Mouse (Mus musculus) lung, postnatal 0 days (tissue): ENCODE results near the gene Kat6b. TPM values are rescaled to one million over a fixed set of nuclear protein-coding genes. Genes with fewer than 3 reads are reported as not detected.

Experiments
- ATAC-seq: fragments of 200-750 bp; cut with Nextera tagmentation; 2 replicates; pipeline ENCODE4 v1.8.0; 2017; ENCODE audit warnings: moderate library complexity
- DNase-seq: peaks from one replicate; pipeline ENCODE4 v3.0.0-alpha.2; 2016; ENCODE audit warnings: low spot score
- H3K27ac ChIP-seq: fragments of 300-500 bp; sonication (generic); 2 replicates; pipeline ENCODE4 v1.5.1; 2014; ENCODE audit warnings: antibody characterized with exemption, mild to moderate bottlenecking, low read length, mixed read lengths
- H3K27me3 ChIP-seq: fragments of 300-500 bp; sonication (generic); replicated peaks from 2 replicates; pipeline ENCODE4 v1.6.1; 2014; ENCODE audit warnings: low read length, mixed read lengths; ENCODE audit not compliant: insufficient read depth
- H3K36me3 ChIP-seq: fragments of 300-500 bp; sonication (generic); 2 replicates; pipeline ENCODE4 v1.6.1; 2014; ENCODE audit warnings: low read length, mixed read lengths; ENCODE audit not compliant: insufficient read depth
- H3K4me1 ChIP-seq: fragments of 300-500 bp; sonication (generic); 2 replicates; pipeline ENCODE4 v1.6.1; 2014; ENCODE audit warnings: antibody characterized with exemption, low read depth, low read length, mixed read lengths; ENCODE audit not compliant: insufficient read depth
- H3K4me2 ChIP-seq: fragments of 300-500 bp; sonication (generic); replicated peaks from 2 replicates; pipeline ENCODE4 v1.6.1; 2014; ENCODE audit warnings: low read depth, mild to moderate bottlenecking, low read length, moderate library complexity, mixed read lengths
- H3K4me3 ChIP-seq: fragments of 300-500 bp; sonication (generic); 2 replicates; pipeline ENCODE4 v1.5.1; 2014; ENCODE audit warnings: low read depth, low read length
- H3K9ac ChIP-seq: fragments of 300-500 bp; sonication (generic); replicated peaks from 2 replicates; pipeline ENCODE4 v1.6.1; 2014; ENCODE audit warnings: low read depth, mild to moderate bottlenecking
- H3K9me3 ChIP-seq: fragments of 300-500 bp; sonication (generic); 2 replicates; pipeline ENCODE4 v1.6.1; 2016; ENCODE audit warnings: low read length, mixed read lengths
- CTCF ChIP-seq: IDR thresholded peaks from 2 replicates; pipeline ENCODE4 v1.5.1; 2016; ENCODE audit warnings: antibody characterized with exemption, mild to moderate bottlenecking
- EP300 ChIP-seq: IDR thresholded peaks from 2 replicates; pipeline ENCODE4 v1.6.1; 2016; ENCODE audit warnings: antibody characterized with exemption, mild to moderate bottlenecking, control low read depth
- WGBS: fragments of 180-500 bp; shearing (Covaris S2); extraction: QIAGEN DNeasy Blood & Tissue Kit; methylation state at CpG from one replicate; pipeline ENCODE4 v1.1.7; 2014; 5-methylcytosine and 5-hydroxymethylcytosine counted together
- polyA plus RNA-seq: library from polyadenylated mRNA; unstranded; fragments of >200 nt; fragmentation: Nextera tagmentation; extraction: Ambion mirVana; gene quantifications from 2 replicates; pipeline ENCODE4 v1.2.1, GENCODE M21; 2015

The Kat6b gene
- polyA plus RNA-seq, 1 experiment from 2014 or later, result 5.3 TPM

DNA sequence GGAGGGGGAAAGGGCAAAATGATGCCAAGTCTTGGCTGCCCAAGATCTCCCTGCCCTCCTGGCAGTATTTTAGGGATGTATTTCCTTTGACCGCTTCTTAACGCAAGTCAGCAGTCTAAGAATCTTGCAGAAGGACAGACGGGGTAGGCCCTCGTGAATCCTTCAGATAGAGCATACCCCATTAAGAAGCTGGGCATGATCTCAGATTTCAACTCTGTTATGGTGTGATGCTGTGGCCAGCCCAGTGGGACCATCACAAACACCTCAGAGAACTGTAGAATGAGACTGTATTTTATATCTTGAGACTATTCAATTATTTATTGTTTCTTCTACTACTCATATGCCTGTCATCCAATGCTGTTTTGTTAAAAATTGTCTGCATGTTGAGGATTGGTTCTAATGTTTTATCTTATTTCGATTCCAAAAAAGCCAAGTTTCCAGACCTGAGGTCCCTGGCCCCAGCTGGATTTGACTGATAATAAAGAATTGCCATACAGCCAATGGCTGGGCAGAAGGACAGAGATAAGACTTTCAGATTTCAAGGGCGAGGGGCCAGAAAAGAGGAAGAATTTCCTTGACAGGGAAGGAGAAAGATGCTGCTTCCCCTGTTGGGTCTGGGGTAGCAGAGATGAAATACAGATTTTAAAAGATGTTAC is 67.8 kb downstream of the Kat6b start:
- TF ChIP-seq CTCF, result no peak
- no peak for TF ChIP-seq EP300
- ATAC-seq (no peak), DNase-seq (no peak)
- no peaks in the 10 kb centered on the region for H3K36me3 ChIP-seq
- H3K27me3 ChIP-seq, result no peaks in the 10 kb centered on the region
- peaks cover 3% of the 10 kb centered on the region; the same call in 1 of the 2 replicates for H3K4me1 ChIP-seq
- 64% methylated on average over 6 of the region's 6 CpGs for WGBS
- H3K27ac ChIP-seq, result no peak overlapping the region
- H3K4me3 ChIP-seq, result no peak overlapping the region
- no peak overlapping the region for H3K9ac ChIP-seq
- H3K9me3 ChIP-seq, result no peaks in the 10 kb centered on the region
- H3K4me2 ChIP-seq, result no peak overlapping the region

DNA sequence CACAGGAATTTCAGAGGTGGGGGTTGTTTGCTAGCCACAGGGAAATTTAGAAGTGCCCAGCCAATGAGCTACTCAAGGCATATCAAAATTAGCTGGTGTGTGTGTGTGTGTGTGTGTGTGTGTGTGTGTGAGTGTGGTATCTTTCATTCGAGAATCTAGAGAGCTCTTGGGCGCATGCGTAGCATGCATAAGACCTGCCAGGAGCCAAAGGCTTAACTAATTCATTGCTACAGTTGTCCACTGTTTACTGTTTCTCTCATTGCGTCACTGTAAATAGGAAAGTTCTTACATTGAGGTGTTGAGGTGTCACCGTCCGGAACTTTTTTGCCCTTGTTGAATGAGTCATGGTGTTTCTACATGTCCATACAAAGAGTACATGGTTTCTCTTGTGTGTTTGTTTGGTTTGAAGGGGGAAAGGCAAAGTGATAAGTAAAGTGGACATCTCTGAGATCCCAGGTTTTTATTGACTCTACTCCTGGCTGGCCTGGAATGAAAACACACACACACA is 68.4 kb downstream of the Kat6b start:
- no peak overlapping the region for H3K4me2 ChIP-seq
- no peak overlapping the region for H3K9ac ChIP-seq
- no peaks in the 10 kb centered on the region for H3K36me3 ChIP-seq
- no peak for ATAC-seq
- no peak for DNase-seq
- H3K27me3 ChIP-seq, result no peaks in the 10 kb centered on the region
- H3K4me1 ChIP-seq, result peaks cover 3% of the 10 kb centered on the region; the same call in 1 of the 2 replicates
- 58% methylated on average over 6 of the region's 6 CpGs for WGBS
- no peak overlapping the region for H3K27ac ChIP-seq
- H3K9me3 ChIP-seq, result no peaks in the 10 kb centered on the region
- TF ChIP-seq EP300, result no peak
- no peak for TF ChIP-seq CTCF
- no peak overlapping the region for H3K4me3 ChIP-seq

DNA sequence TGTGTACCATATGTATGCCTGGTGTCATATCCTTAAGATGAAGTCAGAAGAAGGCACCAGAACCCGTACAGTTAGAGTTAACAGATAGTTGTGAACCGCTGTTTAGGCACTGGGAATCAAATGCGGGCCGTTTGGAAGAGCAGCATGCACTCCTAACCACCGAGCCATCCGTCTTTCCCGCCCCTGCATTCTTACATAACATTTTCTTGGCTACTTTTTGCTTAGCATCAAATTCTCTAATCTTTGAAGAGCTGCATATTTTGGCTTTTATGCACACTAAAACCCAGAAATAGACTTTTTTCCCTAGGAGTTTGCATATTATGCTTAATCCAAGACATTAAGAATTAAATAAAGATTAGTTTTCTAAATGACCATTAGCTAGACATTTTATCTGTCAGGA is 69.3 kb downstream of the Kat6b start:
- ATAC-seq (no peak), DNase-seq (no peak)
- no peaks in the 10 kb centered on the region for H3K27me3 ChIP-seq
- no peak overlapping the region for H3K9ac ChIP-seq
- no peaks in the 10 kb centered on the region for H3K9me3 ChIP-seq
- H3K4me1 ChIP-seq, result peaks cover 3% of the 10 kb centered on the region; the same call in 1 of the 2 replicates
- no peak overlapping the region for H3K4me3 ChIP-seq
- no peaks in the 10 kb centered on the region for H3K36me3 ChIP-seq
- WGBS, result 66% methylated on average over 7 of the region's 7 CpGs
- no peak overlapping the region for H3K27ac ChIP-seq
- TF ChIP-seq CTCF (no peak), EP300 (no peak)
- no peak overlapping the region for H3K4me2 ChIP-seq

DNA sequence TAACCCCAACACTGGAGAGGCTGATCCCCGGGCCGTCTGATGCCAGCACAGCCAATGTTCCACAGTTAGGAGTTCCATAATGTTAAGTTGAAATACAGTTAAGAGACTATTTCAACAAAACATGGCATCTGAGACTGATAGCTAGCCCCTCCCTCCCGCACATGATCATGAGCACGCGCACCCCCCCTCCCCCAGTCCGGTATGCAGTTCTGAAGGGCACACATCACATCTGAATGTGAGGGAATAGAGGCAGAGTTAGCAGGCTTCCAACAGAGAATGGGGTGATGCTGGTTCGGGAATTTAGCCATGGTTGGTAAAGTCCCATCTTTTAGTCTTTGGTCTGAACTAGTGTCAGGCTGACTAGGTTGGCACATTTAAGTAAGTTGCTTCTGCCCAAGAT is 70.4 kb downstream of the Kat6b start:
- DNase-seq (no peak), ATAC-seq (no peak)
- Histone ChIP-seq H3K36me3 (no peaks in the 10 kb centered on the region), H3K27me3 (no peaks in the 10 kb centered on the region), H3K4me2 (no peak overlapping the region), H3K9me3 (no peaks in the 10 kb centered on the region), H3K27ac (no peak overlapping the region), H3K4me3 (no peak overlapping the region), H3K4me1 (peaks cover 3% of the 10 kb centered on the region; the same call in 1 of the 2 replicates), H3K9ac (no peak overlapping the region)
- TF ChIP-seq CTCF, result no peak
- TF ChIP-seq EP300, result no peak
- 90% methylated on average over 7 of the region's 7 CpGs for WGBS

DNA sequence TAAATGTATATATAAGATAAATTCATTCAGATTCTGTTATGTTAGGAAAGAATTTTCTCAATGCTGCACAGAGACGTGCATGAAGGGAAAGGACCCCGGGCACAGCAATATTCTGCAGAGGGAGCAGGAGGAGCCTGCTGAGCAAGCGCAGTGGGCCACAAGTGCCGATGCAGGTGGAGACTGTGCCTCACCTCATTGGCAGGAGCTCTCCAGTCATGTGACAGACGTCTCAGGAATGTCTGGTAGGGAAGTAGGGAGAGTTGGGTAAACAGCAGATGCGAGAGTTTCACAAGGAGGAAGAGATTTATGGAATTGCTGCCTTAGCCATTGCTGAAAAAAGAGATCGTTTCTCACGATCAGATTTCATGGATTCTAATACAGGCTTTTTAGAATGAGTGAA is 71.7 kb downstream of the Kat6b start:
- 52% methylated on average over 8 of the region's 8 CpGs for WGBS
- peak; percentile 92 for ATAC-seq
- Histone ChIP-seq H3K27me3 (no peaks in the 10 kb centered on the region), H3K4me3 (no peak overlapping the region), H3K4me1 (no peaks in the 10 kb centered on the region; the same call in 1 of the 2 replicates), H3K4me2 (0 out of 2 replicates have a peak overlapping the region, but pooled peaks have one; percentile 14), H3K36me3 (no peaks in the 10 kb centered on the region), H3K9ac (no peak overlapping the region), H3K9me3 (no peaks in the 10 kb centered on the region), H3K27ac (no peak overlapping the region)
- peak; percentile 80 for DNase-seq
- 0 out of 2 replicates have a peak, but pooled peaks have one; percentile 11 for TF ChIP-seq EP300
- no peak for TF ChIP-seq CTCF

DNA sequence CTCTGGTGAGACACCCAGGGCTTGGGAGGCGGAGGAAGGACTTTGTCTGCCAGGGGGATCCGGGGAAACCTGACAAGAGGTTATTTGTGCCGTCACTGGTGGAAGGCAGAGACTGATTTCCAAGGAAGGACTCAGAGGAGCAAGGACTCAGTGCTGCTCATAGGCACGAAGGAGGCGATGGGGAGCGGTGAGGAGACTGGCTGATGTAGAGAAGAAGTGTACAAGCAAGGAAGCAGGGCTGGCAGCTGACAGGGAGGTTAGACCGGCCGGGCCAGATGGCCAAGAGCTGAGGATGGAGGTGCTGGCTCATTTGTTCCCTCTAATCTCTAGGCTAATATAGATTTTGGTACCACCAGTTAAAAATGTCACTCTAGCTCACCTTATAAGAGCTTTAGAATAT is 72.8 kb downstream of the Kat6b start:
- H3K4me1 ChIP-seq, result peaks cover 2% of the 10 kb centered on the region; the same call in 1 of the 2 replicates
- TF ChIP-seq EP300 (no peak), CTCF (no peak)
- no peak for ATAC-seq
- no peak overlapping the region for H3K27ac ChIP-seq
- H3K27me3 ChIP-seq, result no peaks in the 10 kb centered on the region
- no peaks in the 10 kb centered on the region for H3K9me3 ChIP-seq
- DNase-seq, result no peak
- no peak overlapping the region for H3K9ac ChIP-seq
- H3K36me3 ChIP-seq, result no peaks in the 10 kb centered on the region
- H3K4me3 ChIP-seq, result no peak overlapping the region
- WGBS, result 82% methylated on average over 8 of the region's 8 CpGs
- no peak overlapping the region for H3K4me2 ChIP-seq
